Mouse (Mus musculus) embryonic facial prominence, embryonic 10.5 days (tissue): ENCODE results near the gene Mamdc2. TPM values are rescaled to one million over a fixed set of nuclear protein-coding genes. Genes with fewer than 3 reads are reported as not detected.
A peak's percentile ranks its signal among the peaks of the same experiment; 100 is the strongest.

Experiments used
- DNase-seq: peaks from one replicate; pipeline ENCODE4 v3.0.0-alpha.2; 2017; ENCODE audit warnings: low spot score
- H3K27ac ChIP-seq: fragments of 300-500 bp; sonication (generic); replicated peaks from 2 replicates; pipeline ENCODE4 v1.5.1; 2016; ENCODE audit warnings: mild to moderate bottlenecking
- H3K27me3 ChIP-seq: fragments of 300-500 bp; sonication (generic); replicated peaks from 2 replicates; pipeline ENCODE4 v1.6.1; 2016; ENCODE audit warnings: low read depth, mild to moderate bottlenecking; ENCODE audit not compliant: poor library complexity, severe bottlenecking
- H3K36me3 ChIP-seq: fragments of 300-500 bp; sonication (generic); replicated peaks from 2 replicates; pipeline ENCODE4 v1.6.1; 2016; ENCODE audit warnings: mild to moderate bottlenecking, moderate library complexity
- H3K4me1 ChIP-seq: fragments of 300-500 bp; sonication (generic); 2 replicates; pipeline ENCODE4 v1.6.1; 2016
- H3K4me3 ChIP-seq: fragments of 300-500 bp; sonication (generic); 2 replicates; pipeline ENCODE4 v1.5.1; 2016; ENCODE audit warnings: mild to moderate bottlenecking, moderate library complexity
- H3K9me3 ChIP-seq: fragments of 300-500 bp; sonication (generic); 2 replicates; pipeline ENCODE4 v1.6.1; 2016; ENCODE audit warnings: mild to moderate bottlenecking
- WGBS: fragments of 180-500 bp; shearing (Covaris S2); methylation state at CpG from one replicate; pipeline ENCODE4 v1.1.7; 2016; 5-methylcytosine and 5-hydroxymethylcytosine counted together
- polyA plus RNA-seq: library from polyadenylated mRNA; unstranded; fragments of >200 nt; fragmentation: Nextera tagmentation; extraction: Ambion mirVana; gene quantifications from 2 replicates; pipeline ENCODE4 v1.2.1, GENCODE M21; 2016

Gene Mamdc2
- polyA plus RNA-seq, 1 experiment from 2014 or later = 1.2 TPM

GRCm38 (mm10) chr19:23478895-23479596 is 30.8 kb upstream of the Mamdc2 start:
- Histone ChIP-seq H3K36me3 (no peaks in the 10 kb centered on the region), H3K9me3 (no peaks in the 10 kb centered on the region)
- WGBS = 15% methylated on average over 10 of the region's 10 CpGs

DNA sequence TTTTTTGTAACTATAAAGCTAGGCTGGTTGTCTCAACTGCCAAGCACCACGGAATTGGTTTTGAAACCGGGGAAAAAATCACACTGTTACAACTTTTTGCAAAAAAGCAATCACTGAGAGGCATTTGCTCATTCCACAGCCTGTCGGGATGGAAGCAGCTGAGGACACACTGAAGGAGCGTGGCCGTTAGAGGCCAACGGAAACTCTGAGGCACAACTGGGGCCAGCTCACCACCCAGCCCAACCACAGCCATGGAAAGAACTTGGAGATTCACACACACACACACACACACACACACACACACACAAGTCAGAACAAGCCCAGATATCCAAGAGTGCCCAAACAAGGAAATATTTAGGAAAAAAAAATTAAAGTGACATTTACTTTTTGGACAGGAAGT is 29.6 kb upstream of the Mamdc2 start:
- no peaks in the 10 kb centered on the region for H3K9me3 ChIP-seq
- no peaks in the 10 kb centered on the region for H3K36me3 ChIP-seq
- H3K4me3 ChIP-seq = no peak overlapping the region
- H3K27me3 ChIP-seq = no peaks in the 10 kb centered on the region
- H3K4me1 ChIP-seq = 0 out of 2 replicates have a peak, but pooled peaks cover 4% of the 10 kb centered on the region
- DNase-seq = no peak
- H3K27ac ChIP-seq = no peak overlapping the region
- 85% methylated on average over 6 of the region's 6 CpGs for WGBS

More at GRCm38 (mm10) chr19:23478895-23479596, 30.8 kb upstream of the Mamdc2 start:
- H3K4me1 ChIP-seq = 0 out of 2 replicates have a peak, but pooled peaks cover 4% of the 10 kb centered on the region
- no peak overlapping the region for H3K4me3 ChIP-seq
- no peaks in the 10 kb centered on the region for H3K27me3 ChIP-seq
- DNase-seq = peak; percentile 61
- H3K27ac ChIP-seq = no peak overlapping the region

DNA sequence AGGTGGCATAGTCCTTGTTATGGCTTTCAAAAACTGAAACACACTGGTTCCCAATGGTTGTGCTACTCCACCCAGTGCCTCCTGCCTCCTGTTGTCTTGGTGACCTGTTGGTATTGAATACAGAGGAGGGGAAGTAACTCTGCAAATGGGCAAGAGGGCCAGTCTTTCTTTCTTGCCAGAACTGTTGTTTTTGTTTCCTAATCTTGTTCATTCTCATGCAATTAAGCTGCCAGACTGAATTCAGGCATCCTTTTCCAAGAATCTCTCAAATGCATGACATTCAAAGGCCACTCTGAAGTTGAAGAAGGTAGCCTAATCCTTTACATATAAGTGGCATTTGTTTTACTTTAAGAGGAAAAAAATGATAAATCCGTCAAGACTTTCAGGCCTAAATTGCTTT is 19.6 kb upstream of the Mamdc2 start:
- H3K36me3 ChIP-seq = no peaks in the 10 kb centered on the region
- H3K4me3 ChIP-seq = no peak overlapping the region
- H3K27me3 ChIP-seq = no peaks in the 10 kb centered on the region
- no peak overlapping the region for H3K27ac ChIP-seq
- WGBS = 13% methylated on average over 1 of the region's 1 CpGs
- no peaks in the 10 kb centered on the region for H3K9me3 ChIP-seq
- 0 out of 2 replicates have a peak, but pooled peaks cover 11% of the 10 kb centered on the region for H3K4me1 ChIP-seq
- no peak for DNase-seq

DNA sequence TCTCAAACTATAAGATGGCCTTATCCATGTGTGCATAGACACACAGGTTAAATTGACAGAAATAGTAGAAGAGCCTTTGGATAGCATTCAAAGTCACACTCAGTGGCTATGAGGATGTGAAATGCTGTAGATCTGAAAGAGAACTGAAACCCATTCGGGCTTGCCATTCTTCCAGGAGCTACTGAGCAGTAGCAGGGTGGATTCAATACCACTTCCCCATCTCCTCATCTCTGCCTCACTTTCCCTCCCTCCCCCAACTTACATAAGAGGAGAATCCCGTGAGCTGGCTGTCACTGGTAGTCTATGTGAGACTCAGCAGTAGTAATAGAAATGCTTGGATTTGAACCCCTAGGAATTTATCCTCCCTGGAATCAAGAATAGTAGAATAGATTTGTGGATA is 18.8 kb upstream of the Mamdc2 start:
- Histone ChIP-seq H3K9me3 (no peaks in the 10 kb centered on the region), H3K4me1 (0 out of 2 replicates have a peak, but pooled peaks cover 11% of the 10 kb centered on the region), H3K27me3 (no peaks in the 10 kb centered on the region), H3K4me3 (no peak overlapping the region), H3K27ac (no peak overlapping the region), H3K36me3 (no peaks in the 10 kb centered on the region)
- DNase-seq = no peak
- 67% methylated on average over 2 of the region's 2 CpGs for WGBS

DNA sequence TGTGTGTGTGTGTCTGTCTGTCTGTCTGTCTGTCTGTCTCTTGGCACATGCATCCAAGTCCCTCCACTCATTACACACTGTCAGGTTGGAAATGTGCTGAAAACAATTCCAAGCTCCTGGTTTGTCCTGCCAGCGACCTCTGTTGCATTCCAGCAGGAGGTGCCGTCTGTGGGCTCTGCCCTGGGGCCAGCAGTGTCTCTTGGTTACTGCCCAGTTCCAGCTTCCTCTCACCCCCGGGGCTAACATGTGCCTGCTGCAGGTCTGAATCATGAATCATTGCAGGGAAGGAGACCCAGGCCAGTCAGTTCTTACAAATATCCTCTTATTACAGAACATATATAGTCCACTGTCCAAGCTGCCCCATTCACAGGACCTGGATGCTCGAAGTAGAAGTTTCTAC is 9.2 kb upstream of the Mamdc2 start:
- Histone ChIP-seq H3K27ac (no peak overlapping the region), H3K4me3 (no peak overlapping the region), H3K36me3 (no peaks in the 10 kb centered on the region), H3K4me1 (peaks cover 4% of the 10 kb centered on the region; the same call in 1 of the 2 replicates), H3K9me3 (no peaks in the 10 kb centered on the region), H3K27me3 (no peaks in the 10 kb centered on the region)
- peak; percentile 29 for DNase-seq
- 28% methylated on average over 4 of the region's 4 CpGs for WGBS

DNA sequence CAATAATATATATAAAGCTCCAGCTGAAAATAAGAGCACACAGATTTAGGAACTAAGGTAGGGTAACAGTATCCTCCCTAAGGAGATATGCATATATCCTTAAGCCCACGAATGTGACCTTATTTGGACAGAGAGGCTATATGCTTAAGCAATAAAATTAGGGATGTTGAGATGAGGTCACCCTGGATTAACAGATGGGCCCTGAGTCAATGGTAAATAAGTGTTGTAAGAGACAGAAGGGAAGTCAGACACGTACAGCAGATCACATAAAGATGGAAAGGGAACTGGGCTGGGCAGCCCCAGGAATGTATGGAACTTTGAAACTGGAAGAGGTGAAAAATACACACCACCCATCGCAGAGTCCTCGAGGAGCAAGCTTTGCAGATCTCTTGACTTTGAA is 3.1 kb upstream of the Mamdc2 start:
- DNase-seq = no peak
- Histone ChIP-seq H3K27ac (no peak overlapping the region), H3K4me3 (no peak overlapping the region), H3K9me3 (no peaks in the 10 kb centered on the region), H3K4me1 (peaks cover 28% of the 10 kb centered on the region), H3K36me3 (no peaks in the 10 kb centered on the region), H3K27me3 (peaks cover 12% of the 10 kb centered on the region)
- 75% methylated on average over 4 of the region's 4 CpGs for WGBS

GRCm38 (mm10) chr19:23447221-23447987 is 838 bp downstream of the Mamdc2 start:
- Histone ChIP-seq H3K4me1 (peaks cover 43% of the 10 kb centered on the region), H3K27ac (peak overlapping the region; percentile 68), H3K4me3 (peak overlapping the region; percentile 66), H3K36me3 (no peaks in the 10 kb centered on the region), H3K9me3 (no peaks in the 10 kb centered on the region), H3K27me3 (peaks cover 19% of the 10 kb centered on the region)
- peak; percentile 58 for DNase-seq
- 2% methylated on average over 23 of the region's 23 CpGs for WGBS

- 49% methylated on average over 7 of the region's 7 CpGs for WGBS
- DNase-seq = peak; percentile 21
- peaks cover 43% of the 10 kb centered on the region for H3K4me1 ChIP-seq
- no peaks in the 10 kb centered on the region for H3K9me3 ChIP-seq
- H3K36me3 ChIP-seq = no peaks in the 10 kb centered on the region
- H3K27ac ChIP-seq = no peak overlapping the region
- H3K27me3 ChIP-seq = peaks cover 19% of the 10 kb centered on the region
- no peak overlapping the region for H3K4me3 ChIP-seq
Observed at GRCm38 (mm10) chr19:23444910-23445845, 3.1 kb downstream of the Mamdc2 start.

DNA sequence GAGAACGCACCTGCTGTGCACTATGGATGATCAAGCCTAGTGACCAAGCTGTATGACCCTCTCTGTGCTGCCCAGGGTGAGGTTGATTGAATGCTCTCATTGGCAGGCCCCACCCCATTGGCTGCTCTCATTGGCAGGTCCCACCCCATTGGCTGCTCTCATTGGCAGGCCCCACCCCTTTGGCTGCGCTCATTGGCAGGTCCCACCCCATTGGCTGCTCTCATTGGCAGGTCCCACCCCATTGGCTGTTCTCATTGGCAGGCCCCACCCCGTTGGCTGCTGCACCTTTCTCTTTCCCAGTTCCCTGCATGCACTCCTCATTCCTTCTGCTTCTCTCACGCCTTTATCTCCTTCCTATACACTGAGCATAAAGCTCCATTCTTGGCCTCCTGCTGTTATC is 12.5 kb downstream of the Mamdc2 start:
- no peaks in the 10 kb centered on the region for H3K27me3 ChIP-seq
- no peaks in the 10 kb centered on the region for H3K4me1 ChIP-seq
- no peaks in the 10 kb centered on the region for H3K36me3 ChIP-seq
- DNase-seq = no peak
- no peak overlapping the region for H3K27ac ChIP-seq
- WGBS = 67% methylated on average over 4 of the region's 4 CpGs
- H3K4me3 ChIP-seq = no peak overlapping the region
- no peaks in the 10 kb centered on the region for H3K9me3 ChIP-seq

DNA sequence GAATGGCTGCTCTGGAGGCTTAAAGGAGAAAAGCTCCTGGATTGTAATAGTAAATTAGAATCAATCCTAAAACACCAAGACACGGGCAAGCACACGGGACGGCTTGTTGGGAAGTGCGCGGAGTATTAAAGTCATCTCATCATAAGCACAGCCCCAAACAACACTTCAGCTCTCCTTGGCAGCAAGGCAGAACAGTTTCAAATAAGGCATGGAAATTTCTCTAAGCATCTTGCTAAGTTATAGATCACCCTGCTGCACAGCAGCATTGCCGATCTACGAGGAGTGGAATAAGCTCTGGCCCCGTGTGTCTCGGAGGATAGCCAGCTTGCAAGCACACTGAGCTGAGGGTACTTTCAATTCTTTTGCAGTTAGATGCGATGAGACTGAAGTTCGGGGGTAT is 13.8 kb downstream of the Mamdc2 start:
- no peaks in the 10 kb centered on the region for H3K36me3 ChIP-seq
- no peak for DNase-seq
- 87% methylated on average over 11 of the region's 11 CpGs for WGBS

DNA sequence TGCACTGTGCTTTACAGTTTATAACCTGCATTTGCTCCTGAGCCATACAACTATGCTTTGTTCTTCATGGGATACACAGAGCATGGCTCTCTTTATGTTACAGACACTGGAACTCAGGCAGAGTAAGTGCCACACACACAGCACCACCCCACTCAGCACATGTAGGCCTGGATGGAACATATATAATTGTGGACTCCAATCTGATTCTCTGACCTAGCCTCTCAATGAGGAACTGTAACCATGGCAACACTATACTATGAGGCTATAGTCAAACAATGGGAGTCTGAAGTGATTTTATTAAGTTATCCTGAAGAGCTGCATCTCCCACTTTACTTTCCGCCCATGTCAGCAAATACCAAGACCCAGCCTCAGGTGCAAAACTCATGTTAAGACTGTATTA is 30.6 kb downstream of the Mamdc2 start:
- H3K4me1 ChIP-seq = no peaks in the 10 kb centered on the region; the same call in 1 of the 2 replicates
- H3K4me3 ChIP-seq = no peak overlapping the region
- H3K36me3 ChIP-seq = no peaks in the 10 kb centered on the region
- no peaks in the 10 kb centered on the region for H3K9me3 ChIP-seq
- WGBS = 86% methylated on average over 1 of the region's 1 CpGs
- DNase-seq = no peak
- no peak overlapping the region for H3K27ac ChIP-seq
- H3K27me3 ChIP-seq = no peaks in the 10 kb centered on the region

More for the DNA sequence above, 13.8 kb downstream of the Mamdc2 start:
- Histone ChIP-seq H3K9me3 (no peaks in the 10 kb centered on the region), H3K27ac (no peak overlapping the region), H3K4me1 (no peaks in the 10 kb centered on the region), H3K4me3 (no peak overlapping the region), H3K27me3 (no peaks in the 10 kb centered on the region)

GRCm38 (mm10) chr19:23410800-23411199 is 37.4 kb downstream of the Mamdc2 start:
- Histone ChIP-seq H3K9me3 (no peaks in the 10 kb centered on the region), H3K27ac (no peak overlapping the region), H3K27me3 (no peaks in the 10 kb centered on the region), H3K4me3 (no peak overlapping the region), H3K36me3 (no peaks in the 10 kb centered on the region), H3K4me1 (no peaks in the 10 kb centered on the region; the same call in 1 of the 2 replicates)
- no peak for DNase-seq
- 91% methylated on average over 5 of the region's 5 CpGs for WGBS
